Mouse (Mus musculus) urinary bladder, postnatal 0 days (tissue): Measurements from ENCODE around the gene Scamp4. TPM values are rescaled to one million over a fixed set of nuclear protein-coding genes. Genes with fewer than 3 reads are reported as not detected.

Experiments used
- microRNA-seq: library from miRNA; unstranded; fragments of <30 nt; microRNA quantifications from one replicate; pipeline ENCODE4, GENCODE M21; 2016
- polyA plus RNA-seq: library from polyadenylated mRNA; unstranded; fragments of >200 nt; fragmentation: Nextera tagmentation; extraction: Ambion mirVana; gene quantifications from 2 replicates; pipeline ENCODE4 v1.2.1, GENCODE M21; 2015

Scamp4 gene
- 62.1 and 62.3 TPM in 2 replicates for polyA plus RNA-seq

GRCm38 (mm10) chr10:80602698-80603325 is at the start of gene Scamp4, which contains the start of gene Adat3:
Gene Scamp4, plus strand, starts transcription at chr10:80602872.
Gene Adat3, plus strand, starts transcription at chr10:80602880.

GRCm38 (mm10) chr10:80561116-80561944 is 41.3 kb upstream of the Scamp4 start, which contains the start of gene Rexo1:
Gene Rexo1, minus strand, starts transcription at chr10:80561560.

GRCm38 (mm10) chr10:80577195-80578130 is 25.2 kb upstream of the Scamp4 start, which contains the start of gene Klf16:
Gene Klf16, minus strand, starts transcription at chr10:80577321.

DNA sequence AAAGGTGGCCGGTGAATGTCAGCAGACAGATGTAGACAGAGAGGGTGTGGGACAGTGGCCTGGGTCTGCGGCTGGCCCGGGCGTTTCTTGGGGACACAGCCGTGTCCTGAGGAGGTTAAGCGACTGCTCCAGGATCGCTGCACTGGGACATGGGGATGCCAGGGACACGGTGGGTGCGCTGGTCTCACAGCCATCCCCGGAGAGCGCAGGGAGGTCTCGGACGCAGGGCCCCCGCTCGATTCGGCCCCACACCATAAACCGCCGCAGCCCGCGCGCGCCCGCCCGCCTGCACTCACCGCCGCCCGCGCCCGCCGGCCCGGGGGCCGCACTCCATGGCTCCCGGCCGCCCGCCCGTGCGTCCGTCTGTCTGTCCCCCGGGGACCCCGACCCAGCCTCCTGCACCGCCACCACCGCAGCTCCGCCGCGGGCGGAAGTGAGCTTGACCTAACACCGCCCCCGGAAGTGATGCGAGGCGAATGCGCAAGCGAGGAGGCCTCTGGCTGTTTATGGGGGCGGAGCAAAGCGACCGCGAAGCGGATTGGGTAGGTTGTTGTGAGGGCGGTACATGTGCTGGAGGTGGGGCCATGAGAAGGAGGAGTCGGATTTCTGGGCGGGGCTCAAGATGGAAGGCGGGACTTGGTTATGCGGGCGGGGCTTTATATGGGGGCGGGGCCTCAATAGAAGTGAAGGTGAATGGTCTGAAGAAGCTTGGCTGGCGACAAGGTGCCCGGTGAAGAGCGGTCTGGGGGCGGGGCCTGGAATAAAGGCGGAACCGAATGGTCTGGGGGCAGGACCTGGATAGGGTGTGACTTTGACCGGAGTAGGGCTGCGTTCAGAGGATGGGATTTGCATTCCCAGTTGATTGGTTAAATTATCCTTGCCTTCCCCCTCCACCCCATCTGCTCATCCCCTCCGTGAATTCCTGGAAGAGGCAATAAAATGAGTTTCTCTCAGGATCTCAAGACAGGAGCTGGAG is 12.5 kb upstream of the Scamp4 start, which contains the start of gene Abhd17a:
TSS of gene Abhd17a (minus strand) at position 463 of the 976 bp plus-strand sequence.

DNA sequence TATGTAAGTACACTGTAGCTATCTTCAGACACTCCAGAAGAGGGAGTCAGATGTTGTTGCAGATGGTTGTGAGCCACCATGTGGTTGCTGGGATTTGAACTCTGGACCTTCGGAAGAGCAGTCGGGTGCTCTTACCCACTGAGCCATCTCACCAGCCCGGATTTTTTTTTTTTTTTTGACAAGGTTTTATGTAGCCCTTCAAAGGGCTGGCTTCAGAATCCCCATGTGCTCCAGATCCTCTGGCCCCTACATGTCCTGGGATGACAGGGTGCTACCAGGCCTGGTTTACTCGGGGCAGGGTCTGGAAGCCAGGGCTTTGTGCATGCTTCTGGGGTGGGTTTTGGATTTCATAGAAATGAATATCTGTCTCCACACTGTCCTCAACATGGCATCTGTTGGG is 3.0 kb downstream of the Scamp4 start, which contains the start of gene Gm49322:
TSS of gene Gm49322 (plus strand) at position 301 of the 400 bp plus-strand sequence.

DNA sequence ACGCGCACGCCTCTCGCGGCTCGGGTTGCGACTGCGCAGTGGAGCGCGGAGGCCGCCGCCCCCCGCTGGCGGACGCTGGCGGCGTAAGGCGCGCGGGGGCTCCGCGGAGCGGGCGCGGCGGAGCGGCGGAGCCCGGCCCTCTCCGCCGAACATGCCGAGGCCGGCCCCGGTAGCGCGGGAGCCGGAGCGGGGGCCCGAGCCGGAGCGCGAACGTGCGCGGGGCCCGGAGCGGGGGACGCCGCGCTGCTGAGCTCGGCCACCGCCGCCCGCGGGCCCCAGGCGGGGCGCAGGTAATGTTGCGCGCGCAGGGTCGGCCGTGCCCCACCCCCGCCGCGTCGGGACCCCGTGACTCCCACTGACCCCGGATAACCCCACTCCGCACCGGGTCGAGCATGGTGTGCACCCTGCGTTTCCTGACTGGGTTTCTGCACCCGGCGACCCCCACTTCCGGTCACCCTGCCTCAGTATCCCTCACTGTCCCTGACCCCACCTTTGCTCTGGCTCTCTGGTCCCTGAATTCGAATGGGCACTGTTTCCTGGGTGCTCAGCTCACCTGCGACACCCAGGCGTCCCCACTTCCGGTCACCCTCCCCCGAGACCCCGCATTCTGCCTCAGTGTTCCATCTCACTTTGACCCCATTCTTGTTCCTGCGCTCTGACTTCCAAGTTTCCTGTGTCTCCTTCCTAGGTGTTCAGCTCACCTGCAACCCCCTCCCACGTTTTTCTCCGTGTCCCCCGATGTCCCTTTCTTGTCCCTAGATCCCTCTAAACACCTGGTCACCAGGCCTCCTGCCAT is 20.2 kb downstream of the Scamp4 start, which contains the start of gene Csnk1g2:
TSS of gene Csnk1g2 (plus strand) at position 178 of the 796 bp plus-strand sequence.

DNA sequence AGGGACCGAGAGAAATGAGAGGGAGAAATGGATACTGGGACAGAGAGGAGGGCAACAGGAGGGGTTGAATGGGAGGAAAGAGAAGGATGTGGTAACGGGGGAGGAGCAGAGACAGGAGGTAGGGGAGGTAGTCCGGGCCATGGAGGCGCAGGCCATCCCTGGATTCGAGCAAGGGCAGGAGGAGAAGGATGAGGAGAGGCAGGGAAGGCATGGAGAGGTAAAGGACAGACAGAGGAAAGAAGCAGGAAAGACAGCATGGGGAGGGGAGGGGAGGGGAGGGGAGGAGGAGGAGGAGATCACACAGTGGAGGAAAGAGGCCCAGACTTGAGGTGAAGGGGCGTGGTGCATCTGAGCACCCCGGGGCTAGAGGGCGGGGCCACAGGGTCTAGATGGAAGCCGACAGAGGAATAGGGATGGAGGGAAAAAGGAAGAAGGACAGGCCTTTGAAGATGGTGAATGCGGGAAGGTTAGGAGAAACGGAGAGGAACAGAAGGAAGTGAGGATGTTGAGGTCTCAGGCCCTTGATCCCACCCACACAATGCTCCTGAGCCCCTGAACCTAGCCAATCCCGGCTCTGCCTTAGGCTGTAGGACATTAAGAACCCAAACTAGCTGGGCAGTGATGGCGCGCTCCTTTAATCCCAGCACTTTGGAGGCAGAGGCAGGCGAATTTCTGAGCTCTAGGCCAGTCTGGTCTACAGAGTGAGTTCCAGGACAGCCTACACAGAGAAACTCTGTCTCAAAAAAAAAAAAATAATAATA is 54.4 kb downstream of the Scamp4 start, which contains the start of gene Btbd2:
TSS of gene Btbd2 (minus strand) at position 209 of the 761 bp plus-strand sequence.

Small RNAs within 50 kb of the gene (microRNA-seq; reads per million reads assigned to microRNA genes)
- not detected for gene Mir6912

Other genes with a start within 250 kb of the Scamp4 start
- not detected in 2 replicates for gene Plk5, start 246.4 kb upstream of the Scamp4 start, polyA plus RNA-seq
- gene Mex3d, start 215.2 kb upstream of the Scamp4 start, polyA plus RNA-seq = 3.7 and 4.2 TPM in 2 replicates
- 93.3 and 96.5 TPM in 2 replicates for gene Mbd3, start 203.3 kb upstream of the Scamp4 start, polyA plus RNA-seq
- gene Uqcr11, start 196.0 kb upstream of the Scamp4 start, polyA plus RNA-seq = 829 and 1,098 TPM in 2 replicates
- 28.2 and 29.8 TPM in 2 replicates for gene Tcf3, start 169.2 kb upstream of the Scamp4 start, polyA plus RNA-seq
- gene Onecut3, start 108.0 kb upstream of the Scamp4 start, polyA plus RNA-seq = not detected in 2 replicates
- 0.05 and 0.07 TPM in 2 replicates for gene Atp8b3, start 63.7 kb upstream of the Scamp4 start, polyA plus RNA-seq
- gene Rexo1, start 41.3 kb upstream of the Scamp4 start, polyA plus RNA-seq = 8.7 and 9.3 TPM in 2 replicates
- 8.8 and 9.9 TPM in 2 replicates for gene Klf16, start 25.6 kb upstream of the Scamp4 start, polyA plus RNA-seq
- gene Abhd17a, start 12.5 kb upstream of the Scamp4 start, polyA plus RNA-seq = 73.0 and 80.4 TPM in 2 replicates
- gene Adat3, start within 50 bp of the Scamp4 start, polyA plus RNA-seq = 3.7 and 5.5 TPM in 2 replicates
- 0.82 and 1.4 TPM in 2 replicates for gene Gm49322, start 3.1 kb downstream of the Scamp4 start, polyA plus RNA-seq
- 95.0 and 98.7 TPM in 2 replicates for gene Csnk1g2, start 20.0 kb downstream of the Scamp4 start, polyA plus RNA-seq
- gene Btbd2, start 54.2 kb downstream of the Scamp4 start, polyA plus RNA-seq = 29.3 and 31.7 TPM in 2 replicates
- gene Mknk2, start 75.2 kb downstream of the Scamp4 start, polyA plus RNA-seq = 40.8 and 44.3 TPM in 2 replicates
- 64.5 and 80.1 TPM in 2 replicates for gene Mob3a, start 99.1 kb downstream of the Scamp4 start, polyA plus RNA-seq
- 16.9 and 19.6 TPM in 2 replicates for gene Izumo4, start 99.3 kb downstream of the Scamp4 start, polyA plus RNA-seq
- 44.7 and 50.1 TPM in 2 replicates for gene Ap3d1, start 139.4 kb downstream of the Scamp4 start, polyA plus RNA-seq
- 6.0 and 6.6 TPM in 2 replicates for gene Dot1l, start 152.3 kb downstream of the Scamp4 start, polyA plus RNA-seq
- gene Sf3a2, start 195.3 kb downstream of the Scamp4 start, polyA plus RNA-seq = 34.2 and 40.0 TPM in 2 replicates
- gene Plekhj1, start 195.8 kb downstream of the Scamp4 start, polyA plus RNA-seq = 63.9 and 66.1 TPM in 2 replicates
- not detected in 2 replicates for gene Amh, start 202.4 kb downstream of the Scamp4 start, polyA plus RNA-seq
- gene Jsrp1, start 210.6 kb downstream of the Scamp4 start, polyA plus RNA-seq = 2.2 and 2.9 TPM in 2 replicates
- 1,130 and 1,319 TPM in 2 replicates for gene Oaz1, start 223.8 kb downstream of the Scamp4 start, polyA plus RNA-seq
- gene Lingo3, start 241.2 kb downstream of the Scamp4 start, polyA plus RNA-seq = not detected in 2 replicates